Mouse (Mus musculus) bone marrow macrophage, adult 2 months (primary cell): ENCODE measurements around the gene Eps15. TPM values are rescaled to one million over a fixed set of nuclear protein-coding genes. Genes with fewer than 3 reads are reported as not detected.

Experiments
- H3K27ac ChIP-seq: 2 replicates; pipeline ENCODE4 v1.5.1; 2012; ENCODE audit warnings: low read depth, low read length; ENCODE audit not compliant: insufficient read depth
- H3K4me1 ChIP-seq: 2 replicates; pipeline ENCODE4 v1.6.1; 2012; ENCODE audit warnings: low read length; ENCODE audit not compliant: control insufficient read depth, insufficient read depth
- H3K4me3 ChIP-seq: 2 replicates; pipeline ENCODE4 v1.5.1; 2012; ENCODE audit warnings: mild to moderate bottlenecking, low read length, moderate library complexity; ENCODE audit not compliant: insufficient read depth
- CTCF ChIP-seq: IDR thresholded peaks from 2 replicates; pipeline ENCODE4 v1.5.1; 2012; ENCODE audit warnings: low read depth, mild to moderate bottlenecking, low read length, moderate library complexity
- POLR2A ChIP-seq: IDR thresholded peaks from 2 replicates; pipeline ENCODE4 v1.6.1; 2012; ENCODE audit warnings: mild to moderate bottlenecking, low read depth, low read length, borderline replicate concordance
- polyA plus RNA-seq: library from polyadenylated mRNA; stranded (reverse); fragments of >200 nt; gene quantifications from 2 replicates; pipeline ENCODE4 v1.2.4, GENCODE M21; 2012; ENCODE audit not compliant: missing spikeins, insufficient read depth, insufficient read length

Eps15 gene
- polyA plus RNA-seq, 1 experiment, result 156 TPM

DNA sequence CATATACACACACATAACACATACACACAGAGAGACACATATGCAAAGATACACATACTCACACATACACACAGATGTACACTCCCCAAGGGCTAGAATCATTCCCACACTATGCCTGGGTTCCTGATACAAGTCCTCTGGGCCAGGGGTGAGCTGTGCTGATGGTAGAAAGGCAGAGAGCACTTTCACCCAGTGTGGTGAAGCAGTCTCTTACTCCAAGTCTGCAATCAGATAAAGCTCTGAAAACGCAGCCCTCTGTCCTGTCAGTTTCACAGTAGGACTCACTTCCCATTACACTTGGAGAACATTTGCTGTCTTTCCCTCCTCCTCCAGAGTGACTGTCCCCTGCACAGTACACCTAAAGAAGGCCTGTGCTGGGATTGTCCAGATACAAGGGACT, 147.0 kb downstream of the Eps15 start:
- TF ChIP-seq POLR2A, result no peak
- TF ChIP-seq CTCF, result no peak
- Histone ChIP-seq H3K4me1 (no peaks in the 10 kb centered on the region), H3K4me3 (no peak overlapping the region), H3K27ac (no peak overlapping the region)

DNA sequence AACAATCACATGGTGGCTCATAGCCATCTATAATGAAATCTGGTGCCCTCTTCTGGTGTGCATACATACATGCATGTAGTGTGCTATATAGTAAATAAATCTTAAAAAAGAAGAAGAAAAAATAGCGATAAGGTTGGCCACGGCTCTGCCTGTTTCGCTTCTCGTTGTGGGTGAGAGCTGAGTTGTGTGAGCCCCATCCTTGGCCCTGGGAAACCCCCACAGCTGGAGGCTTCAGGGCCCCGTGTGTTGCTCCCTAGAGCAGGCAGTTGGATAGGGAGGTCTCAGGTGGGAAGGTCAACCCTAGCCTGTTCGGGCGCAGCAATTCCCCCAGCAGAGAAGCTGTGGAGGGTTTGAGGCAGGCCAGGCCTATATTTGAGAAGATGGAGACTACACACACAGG, 150.2 kb downstream of the Eps15 start:
- H3K4me3 ChIP-seq, result no peak overlapping the region
- H3K4me1 ChIP-seq, result no peaks in the 10 kb centered on the region
- TF ChIP-seq POLR2A (no peak), CTCF (no peak)
- no peak overlapping the region for H3K27ac ChIP-seq

- H3K4me3 ChIP-seq, result no peak overlapping the region
- H3K27ac ChIP-seq, result no peak overlapping the region
- peak; percentile 33 for TF ChIP-seq CTCF
- TF ChIP-seq POLR2A, result no peak
- no peaks in the 10 kb centered on the region for H3K4me1 ChIP-seq
These were observed 150.8 kb downstream of the Eps15 start for GRCm38 (mm10) chr4:109430854-109431253.

DNA sequence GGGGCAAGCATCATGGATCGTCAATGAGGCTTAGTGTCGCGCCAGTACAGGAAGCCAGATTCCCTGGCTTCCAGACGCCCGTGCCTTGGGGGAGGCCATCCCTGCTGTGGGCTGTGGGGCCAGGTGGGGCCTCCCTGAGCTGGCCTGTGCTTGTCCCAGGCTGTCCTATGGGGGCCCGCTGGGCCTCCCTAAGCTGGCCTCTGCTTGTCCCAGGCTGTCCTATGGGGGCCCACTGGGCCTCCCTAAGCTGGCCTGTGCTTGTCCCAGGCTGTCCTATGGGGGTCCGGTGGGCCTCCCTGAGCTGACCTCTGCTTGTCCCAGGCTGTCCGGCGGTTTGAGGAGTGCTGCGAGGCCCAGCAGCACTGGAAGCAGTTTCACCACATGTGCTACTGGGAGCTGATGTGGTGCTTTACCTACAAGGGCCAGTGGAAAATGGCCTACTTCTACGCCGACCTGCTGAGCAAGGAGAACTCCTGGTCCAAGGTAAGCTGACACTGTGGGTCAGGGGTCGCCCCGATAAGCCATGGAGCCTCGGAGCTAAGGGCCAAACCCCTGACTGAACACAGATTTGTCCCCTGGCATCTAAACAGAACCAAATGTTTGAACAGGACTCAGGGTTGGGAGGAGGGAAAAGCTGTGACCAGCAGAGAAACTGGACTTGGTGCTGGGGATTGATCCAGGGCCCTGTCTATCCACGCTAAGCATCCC, 152.8 kb downstream of the Eps15 start:
- no peak overlapping the region for H3K4me3 ChIP-seq
- TF ChIP-seq CTCF (no peak), POLR2A (no peak)
- no peak overlapping the region for H3K27ac ChIP-seq
- no peaks in the 10 kb centered on the region for H3K4me1 ChIP-seq

DNA sequence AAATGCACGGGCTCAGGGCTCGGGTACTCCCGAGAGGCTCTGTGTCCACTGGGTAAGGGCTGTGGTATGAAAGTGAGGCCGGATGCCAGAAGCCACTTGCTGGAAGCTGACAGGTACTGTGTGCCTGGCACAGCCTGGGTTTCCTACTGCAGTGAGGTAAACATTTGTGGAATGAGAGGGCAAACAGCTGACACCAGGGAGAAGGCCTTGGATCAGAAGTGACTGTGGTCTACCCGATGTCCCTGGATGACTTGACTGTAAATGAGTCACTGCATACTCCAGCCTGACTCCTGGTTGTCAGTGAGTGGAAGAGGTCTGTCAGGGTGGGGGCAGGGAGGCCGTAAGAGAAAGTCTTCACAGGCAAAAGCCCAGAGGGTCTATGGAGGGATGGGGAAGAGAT, 153.6 kb downstream of the Eps15 start:
- H3K4me3 ChIP-seq, result no peak overlapping the region

DNA sequence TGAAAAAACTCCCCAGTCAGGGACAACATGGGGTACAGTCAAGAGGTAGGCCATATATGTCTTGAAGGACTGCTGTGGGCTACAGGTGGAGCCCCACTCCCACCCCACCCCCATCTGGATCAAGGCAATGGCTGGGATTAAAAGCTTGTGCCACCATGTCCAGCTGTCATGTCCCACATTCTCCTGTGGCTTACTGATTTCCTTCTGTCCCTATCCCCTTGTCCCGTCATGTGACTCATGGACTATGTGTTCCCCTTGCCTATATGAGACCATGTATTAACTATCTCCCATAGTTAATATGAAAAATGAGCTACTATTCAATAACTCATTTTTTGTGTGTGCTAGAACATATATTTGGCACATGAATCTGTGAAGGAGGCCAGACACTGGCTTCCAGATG, 154.2 kb downstream of the Eps15 start:
- Histone ChIP-seq H3K27ac (no peak overlapping the region), H3K4me3 (no peak overlapping the region), H3K4me1 (no peaks in the 10 kb centered on the region)
- TF ChIP-seq POLR2A, result no peak
- TF ChIP-seq CTCF, result no peak

More for the DNA sequence above, 153.6 kb downstream of the Eps15 start:
- no peaks in the 10 kb centered on the region for H3K4me1 ChIP-seq
- TF ChIP-seq CTCF, result no peak
- no peak for TF ChIP-seq POLR2A
- no peak overlapping the region for H3K27ac ChIP-seq

Other genes starting within 250 kb of the Eps15 start
- 133 and 157 TPM in 2 replicates for gene Osbpl9, start 78.0 kb upstream of the Eps15 start, polyA plus RNA-seq
- 0.34 TPM in 1 of 2 replicates, not detected in the other for gene Calr4, start 45.8 kb upstream of the Eps15 start, polyA plus RNA-seq
- 1.3 and 1.4 TPM in 2 replicates for gene Ttc39a, start 126.4 kb downstream of the Eps15 start, polyA plus RNA-seq
- gene Rnf11, start 204.5 kb downstream of the Eps15 start, polyA plus RNA-seq, result 47.8 and 54.0 TPM in 2 replicates